In genomic region chr19:16009746-16010337, GRCm38 (mm10) we compare ENCODE assay signal across 18 mouse cellular contexts. TPM values are rescaled to one million over a fixed set of nuclear protein-coding genes. Genes with fewer than 3 reads are reported as not detected.
DNase-seq lines count a peak whose midpoint lies in the region; ATAC-seq lines count a peak whose summit lies in the region.
"Had no signal": no experiment of that assay in that cellular context is flagged by ENCODE, and none has a peak within 500 bp of the region (broad histone marks: within the 10 kb centered on the region; RNA-seq: fewer than 3 reads in every experiment).

No protein-coding gene starts in this region.

- H3K9ac ChIP-seq in hindbrain, embryonic 13.5 days = no peak overlapping the region
- no peak overlapping the region for H3K9ac ChIP-seq in intestine, embryonic 16.5 days (ENCODE audit: low read depth, low read length)
- no peak overlapping the region for H3K9ac ChIP-seq in neural tube, embryonic 13.5 days
- H3K9ac ChIP-seq: heart, embryonic 12.5 days; limb, embryonic 12.5 days; liver, embryonic 15.5 days had no signal

- peaks cover 6% of the 10 kb centered on the region; the same call in 1 of the 2 replicates for H3K4me1 ChIP-seq in megakaryocyte, embryonic 14.5 days
- H3K4me1 ChIP-seq in hindbrain, embryonic 13.5 days (replicated peaks) = peaks cover 7% of the 10 kb centered on the region
- H3K4me1 ChIP-seq in intestine, embryonic 16.5 days (ENCODE audit: control insufficient read depth, insufficient read depth, low read length) = no peaks in the 10 kb centered on the region
- H3K4me1 ChIP-seq in neural tube, embryonic 13.5 days (replicated peaks) = peaks cover 13% of the 10 kb centered on the region
- H3K4me1 ChIP-seq in embryonic facial prominence, embryonic 10.5 days = no peaks in the 10 kb centered on the region
- H3K4me1 ChIP-seq: heart, embryonic 12.5 days; limb, embryonic 12.5 days; liver, embryonic 15.5 days had no signal

- H3K27ac ChIP-seq in hindbrain, embryonic 13.5 days = peak overlapping the region; percentile 66
- H3K27ac ChIP-seq in intestine, embryonic 16.5 days (ENCODE audit: low read length) = no peak overlapping the region
- H3K27ac ChIP-seq in neural tube, embryonic 13.5 days (replicated peaks) = peak overlapping the region; percentile 83
- no peak overlapping the region for H3K27ac ChIP-seq in embryonic facial prominence, embryonic 10.5 days (replicated peaks)
- H3K27ac ChIP-seq: kidney, postnatal 0 days; left cerebral cortex, adult 2 months; limb, embryonic 12.5 days; liver, embryonic 15.5 days had no signal

- DNase-seq in adrenal gland, adult 18-20 months (ENCODE audit: low spot score in 2 of 2) = no peak
- no peak for DNase-seq in embryonic facial prominence, embryonic 10.5 days (ENCODE audit: low spot score)
- DNase-seq: cerebellum, adult 11 months; cerebellum, postnatal 14 days; gastrocnemius, postnatal 36 days; kidney, adult 11 months; thymus, postnatal 4 days had no signal

- H3K36me3 ChIP-seq in megakaryocyte, embryonic 14.5 days (replicated peaks; ENCODE audit: low read length) = no peaks in the 10 kb centered on the region
- H3K36me3 ChIP-seq in hindbrain, embryonic 13.5 days = no peaks in the 10 kb centered on the region
- no peaks in the 10 kb centered on the region for H3K36me3 ChIP-seq in intestine, embryonic 16.5 days (ENCODE audit: control insufficient read depth, insufficient read depth, low read length)
- no peaks in the 10 kb centered on the region for H3K36me3 ChIP-seq in neural tube, embryonic 13.5 days
- no peaks in the 10 kb centered on the region for H3K36me3 ChIP-seq in embryonic facial prominence, embryonic 10.5 days (replicated peaks)
- H3K36me3 ChIP-seq: heart, embryonic 12.5 days; limb, embryonic 12.5 days; liver, embryonic 15.5 days had no signal

- H3K4me3 ChIP-seq in megakaryocyte, embryonic 14.5 days (replicated peaks) = peak overlapping the region; percentile 53
- no peak overlapping the region for H3K4me3 ChIP-seq in hindbrain, embryonic 13.5 days
- H3K4me3 ChIP-seq in intestine, embryonic 16.5 days (ENCODE audit: low read length) = no peak overlapping the region
- no peak overlapping the region for H3K4me3 ChIP-seq in neural tube, embryonic 13.5 days
- H3K4me3 ChIP-seq in embryonic facial prominence, embryonic 10.5 days = no peak overlapping the region
- H3K4me3 ChIP-seq: heart, embryonic 12.5 days; left cerebral cortex, adult 2 months; limb, embryonic 12.5 days; liver, embryonic 15.5 days had no signal

- 48% methylated on average over 6 of the region's 6 CpGs for WGBS in hindbrain, embryonic 13.5 days
- WGBS in intestine, embryonic 16.5 days = 73% methylated on average over 6 of the region's 6 CpGs
- WGBS in neural tube, embryonic 13.5 days = 41% methylated on average over 6 of the region's 6 CpGs
- 82% methylated on average over 6 of the region's 6 CpGs for WGBS in embryonic facial prominence, embryonic 10.5 days

- H3K27me3 ChIP-seq in megakaryocyte, embryonic 14.5 days (replicated peaks) = no peaks in the 10 kb centered on the region
- no peaks in the 10 kb centered on the region for H3K27me3 ChIP-seq in hindbrain, embryonic 13.5 days
- no peaks in the 10 kb centered on the region for H3K27me3 ChIP-seq in intestine, embryonic 16.5 days (replicated peaks; ENCODE audit: control insufficient read depth, insufficient read depth, low read length)
- H3K27me3 ChIP-seq in neural tube, embryonic 13.5 days = no peaks in the 10 kb centered on the region
- H3K27me3 ChIP-seq in embryonic facial prominence, embryonic 10.5 days (replicated peaks; ENCODE audit: low read depth, poor library complexity, severe bottlenecking) = no peaks in the 10 kb centered on the region
- H3K27me3 ChIP-seq: heart, embryonic 12.5 days; limb, embryonic 12.5 days; liver, embryonic 15.5 days had no signal

- peaks cover 7% of the 10 kb centered on the region for H3K9me3 ChIP-seq in megakaryocyte, embryonic 14.5 days
- H3K9me3 ChIP-seq in hindbrain, embryonic 13.5 days = no peaks in the 10 kb centered on the region
- no peaks in the 10 kb centered on the region for H3K9me3 ChIP-seq in intestine, embryonic 16.5 days (ENCODE audit: control insufficient read depth, low read length)
- no peaks in the 10 kb centered on the region for H3K9me3 ChIP-seq in neural tube, embryonic 13.5 days
- no peaks in the 10 kb centered on the region for H3K9me3 ChIP-seq in embryonic facial prominence, embryonic 10.5 days
- H3K9me3 ChIP-seq: limb, embryonic 12.5 days; liver, embryonic 15.5 days had no signal

- no peak overlapping the region for H3K4me2 ChIP-seq in hindbrain, embryonic 13.5 days
- H3K4me2 ChIP-seq in intestine, embryonic 16.5 days (ENCODE audit: low read depth, low read length) = no peak overlapping the region
- no peak overlapping the region for H3K4me2 ChIP-seq in neural tube, embryonic 13.5 days
- H3K4me2 ChIP-seq: heart, embryonic 12.5 days; limb, embryonic 12.5 days; liver, embryonic 15.5 days had no signal

- no peak for ATAC-seq in megakaryocyte, adult 5-6 weeks (ENCODE audit: poor library complexity, severe bottlenecking)
- ATAC-seq in hindbrain, embryonic 13.5 days (ENCODE audit: low FRiP score) = peak; percentile 75
- peak; percentile 52; the same call in 1 of the 2 replicates for ATAC-seq in intestine, embryonic 16.5 days
- peak; percentile 94 for ATAC-seq in neural tube, embryonic 13.5 days (ENCODE audit: low read depth)
- ATAC-seq: lung, postnatal 0 days had no signal

RNA-seq across cellular contexts. Expression of gene Cep78, which starts 25.1 kb away (rescaled TPM):
- polyA plus RNA-seq in megakaryocyte, embryonic 14.5 days (2012; ENCODE audit: insufficient read depth, low replicate concordance) = 0.65 and 2.2 TPM in 2 replicates
- 11.7 and 12.1 TPM in 2 replicates for total RNA-seq in megakaryocyte, adult 5-6 weeks (2015)
- 13.4 and 13.8 TPM in 2 replicates for total RNA-seq in megakaryocyte, adult 5-6 weeks (2017)
- polyA plus RNA-seq in hindbrain, embryonic 13.5 days (2015; fragmentation: Nextera tagmentation; extraction: Ambion mirVana) = 38.7 and 41.4 TPM in 2 replicates
- 11.6 and 14.4 TPM in 2 replicates for polyA plus RNA-seq in intestine, embryonic 16.5 days (2015; fragmentation: Nextera tagmentation; extraction: Ambion mirVana)
- polyA plus RNA-seq in neural tube, embryonic 13.5 days (2015; fragmentation: Nextera tagmentation; extraction: Ambion mirVana) = 40.6 and 42.3 TPM in 2 replicates
- total RNA-seq in adrenal gland, adult 18-20 months (2021) = 1 to 10 TPM; 5.4 to 6.8 TPM
- polyA plus RNA-seq in embryonic facial prominence, embryonic 10.5 days (2016; fragmentation: Nextera tagmentation; extraction: Ambion mirVana) = 61.6 and 61.8 TPM in 2 replicates

Comparison
In these comparisons a context has a peak if more than half of its experiments do, and no peak if none do; other contexts are left out.
1. H3K27ac ChIP-seq: peak in hindbrain, embryonic 13.5 days (single experiment) and neural tube, embryonic 13.5 days (single experiment); none in intestine, embryonic 16.5 days (single experiment) and embryonic facial prominence, embryonic 10.5 days (single experiment).